Mouse (Mus musculus): ENCODE results near the gene Ing3.
A peak's percentile ranks its signal among the peaks of the same experiment; 100 is the strongest.

Gene Ing3

GRCm38 (mm10) chr6:21993070-21993469, 43.7 kb downstream of the Ing3 start:
- no peak for DNase-seq

DNA sequence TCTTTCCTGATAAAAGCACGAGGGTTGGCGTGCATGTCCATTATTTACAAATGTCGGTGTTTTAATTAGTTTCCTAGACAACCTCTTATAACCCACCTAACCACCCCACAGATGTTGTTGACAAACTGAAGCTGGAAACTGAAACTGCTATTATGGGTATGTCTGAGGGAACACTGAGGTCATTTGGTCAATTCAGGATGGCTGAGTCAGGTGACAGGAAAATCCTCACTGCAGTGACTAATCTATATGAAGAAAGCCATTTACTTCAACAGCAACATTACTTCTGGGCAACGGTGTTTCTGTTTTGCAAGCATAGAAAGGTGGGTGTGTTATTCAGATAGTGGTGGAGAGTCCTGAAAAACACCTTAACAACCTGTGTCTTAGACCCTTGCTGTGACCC, 48.8 kb downstream of the Ing3 start:
- no peak for DNase-seq

DNA sequence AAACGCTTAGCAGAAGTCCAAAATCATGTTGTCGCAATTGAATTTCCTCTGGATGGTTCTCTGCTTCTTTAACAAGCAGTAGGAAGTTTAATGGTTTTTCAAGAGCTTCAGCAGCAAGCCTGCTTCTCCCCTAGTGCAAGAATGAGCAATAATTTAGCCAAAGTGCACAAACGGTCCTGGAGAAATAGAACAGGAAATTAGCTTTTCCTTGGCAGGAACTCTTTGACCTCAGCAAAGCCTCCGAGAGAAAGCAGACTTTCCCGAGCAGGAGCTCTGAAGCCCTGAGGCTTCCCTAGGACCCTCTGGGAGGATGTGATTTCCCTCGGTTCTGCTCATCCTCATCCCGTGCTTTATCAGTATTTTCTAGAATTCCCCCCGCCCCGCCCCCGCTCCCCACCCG, 49.7 kb downstream of the Ing3 start:
- DNase-seq, result peak in 1 of 2 experiments; percentile 15

DNA sequence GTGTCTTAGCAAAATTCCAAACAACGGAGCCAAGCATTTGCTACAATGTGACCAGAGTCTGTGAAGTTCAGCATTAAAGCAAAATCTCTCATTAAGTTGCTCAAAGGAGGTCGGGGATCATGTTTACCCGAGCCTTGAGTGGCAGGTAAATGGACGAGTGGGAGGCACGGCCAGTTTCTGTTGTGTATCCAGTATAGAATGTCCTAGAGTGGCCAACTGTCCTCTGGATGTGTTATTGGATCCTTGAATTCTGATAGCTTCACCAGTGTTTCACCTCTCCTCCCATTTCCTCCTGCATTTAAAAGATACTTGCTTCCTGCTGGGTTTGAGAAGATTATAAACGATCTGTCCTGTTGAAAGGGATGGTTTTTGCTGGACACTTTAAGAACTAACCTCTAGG, 50.7 kb downstream of the Ing3 start:
- peak; percentile 25 to 55 for DNase-seq

GRCm38 (mm10) chr6:22000881-22001280, 51.5 kb downstream of the Ing3 start:
- DNase-seq, result no peak

GRCm38 (mm10) chr6:22001284-22001916, 52.0 kb downstream of the Ing3 start:
- peak; percentile 33 to 43 for DNase-seq

DNA sequence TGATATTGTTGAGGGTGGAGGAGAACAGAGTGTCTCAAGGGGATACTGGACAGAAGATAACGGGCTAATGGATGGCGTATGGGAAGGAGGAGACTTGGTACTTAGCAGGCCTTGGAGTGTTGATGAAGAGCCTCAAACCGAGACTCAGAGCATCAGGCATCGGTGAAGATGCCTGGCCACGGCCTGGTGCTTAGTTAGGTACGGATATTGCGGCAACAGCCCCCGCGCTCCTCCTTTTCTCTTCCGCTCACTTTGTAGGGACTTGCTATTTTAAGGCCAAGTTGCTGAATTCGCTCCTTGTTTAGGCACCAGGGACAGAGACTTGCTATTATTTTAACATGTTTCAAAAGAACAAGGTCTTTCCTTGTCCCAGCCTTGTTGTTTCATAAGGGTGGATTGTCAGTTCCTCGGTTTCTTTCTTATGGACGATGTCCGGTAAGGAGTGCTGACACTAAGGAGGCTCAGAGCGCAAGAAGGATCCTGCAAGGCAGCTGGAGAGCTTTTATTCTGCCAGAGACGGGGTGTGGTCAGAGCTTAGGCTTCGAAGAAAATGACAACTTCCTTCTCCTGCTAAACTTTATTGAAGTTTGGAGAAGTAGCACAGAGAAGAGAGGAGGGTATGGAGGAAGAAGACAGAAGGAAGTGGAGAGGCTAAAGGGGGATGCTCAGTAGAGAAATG, 53.3 kb downstream of the Ing3 start:
- DNase-seq, result peak; percentile 60 to 70

GRCm38 (mm10) chr6:22003200-22003587, 53.8 kb downstream of the Ing3 start:
- DNase-seq, result peak; percentile 81 to 85

GRCm38 (mm10) chr6:22003959-22004543, 54.7 kb downstream of the Ing3 start:
- DNase-seq, result no peak

DNA sequence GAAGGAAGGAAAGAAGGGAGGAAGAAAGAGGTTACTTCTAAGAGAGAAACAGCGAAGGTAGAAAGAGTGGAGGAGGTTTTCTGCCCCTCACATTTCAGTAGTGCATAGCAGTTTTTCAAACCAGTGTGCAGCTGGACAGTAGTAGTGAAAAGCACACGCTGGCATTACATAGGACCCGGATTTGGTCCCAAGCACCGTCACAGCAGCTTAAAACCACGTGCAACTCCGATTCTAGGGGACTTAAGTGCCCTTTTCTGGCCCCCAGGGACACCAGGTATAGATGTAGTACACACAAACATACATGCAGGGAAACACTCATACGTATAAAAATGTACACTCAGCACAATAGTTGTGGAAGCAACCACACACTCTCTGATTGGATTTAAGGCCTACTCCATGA, 59.0 kb downstream of the Ing3 start:
- DNase-seq, result no peak

DNA sequence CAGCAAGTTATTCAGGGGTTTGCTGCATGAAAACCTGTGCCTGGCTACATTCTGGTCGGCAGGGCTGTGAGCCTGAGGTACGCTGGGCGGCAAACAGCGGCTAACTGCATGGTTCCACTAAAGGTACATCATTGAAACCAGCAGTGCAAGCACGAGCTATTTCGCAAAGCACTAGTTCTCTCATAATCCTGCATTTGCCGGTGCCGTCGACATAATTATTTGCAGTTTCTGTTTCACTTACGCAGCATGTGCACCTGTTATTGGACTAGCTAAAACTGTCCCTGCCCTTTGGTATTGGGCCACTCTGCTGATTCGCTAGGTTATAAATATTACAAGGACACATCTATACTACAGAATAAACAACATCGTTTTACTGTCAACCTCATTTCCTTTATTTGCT, 60.9 kb downstream of the Ing3 start:
- DNase-seq, result no peak

DNA sequence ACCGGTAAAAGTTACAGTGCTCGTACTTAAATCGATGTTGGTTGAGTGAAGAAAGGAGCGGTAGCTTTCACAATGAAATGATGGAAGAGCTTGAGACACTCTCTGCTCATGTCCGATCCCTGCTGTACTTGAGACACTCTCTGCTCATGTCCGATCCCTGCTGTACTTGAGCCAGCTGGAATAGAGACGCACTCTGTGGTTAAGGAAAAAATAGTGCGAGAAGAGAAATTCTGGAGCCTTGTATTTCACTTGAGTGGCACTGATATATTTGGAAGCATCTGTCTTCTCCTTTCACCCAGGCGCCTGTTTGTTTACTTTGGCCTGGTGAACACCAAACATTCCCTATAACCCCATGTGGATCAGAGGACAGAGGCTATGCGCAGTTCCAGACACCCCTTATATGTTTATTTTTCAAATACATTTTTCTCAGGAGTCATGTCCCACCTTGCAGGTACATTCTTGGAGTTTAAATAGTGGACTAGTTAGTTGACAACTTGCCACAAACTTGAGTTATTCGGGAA, 61.5 kb downstream of the Ing3 start:
- DNase-seq, result no peak

DNA sequence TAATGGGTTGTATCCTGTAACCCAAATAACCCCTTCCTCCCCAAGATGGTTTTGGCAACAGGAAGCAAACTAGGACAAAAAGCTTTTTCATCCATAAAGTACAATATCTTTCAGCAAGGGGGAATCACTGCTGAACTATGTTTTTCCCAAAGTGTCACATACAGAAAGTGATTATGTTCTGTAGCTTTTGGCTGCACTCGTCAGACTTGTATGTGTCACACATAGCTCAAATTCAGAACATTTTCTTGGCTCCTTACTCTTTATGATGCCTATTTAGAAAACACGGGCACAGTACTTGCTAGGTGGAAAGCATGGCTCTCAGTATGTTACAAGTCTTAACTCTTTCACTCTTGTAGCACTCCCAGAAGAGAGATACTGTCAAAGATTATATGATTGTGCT, 62.2 kb downstream of the Ing3 start:
- no peak for DNase-seq

DNA sequence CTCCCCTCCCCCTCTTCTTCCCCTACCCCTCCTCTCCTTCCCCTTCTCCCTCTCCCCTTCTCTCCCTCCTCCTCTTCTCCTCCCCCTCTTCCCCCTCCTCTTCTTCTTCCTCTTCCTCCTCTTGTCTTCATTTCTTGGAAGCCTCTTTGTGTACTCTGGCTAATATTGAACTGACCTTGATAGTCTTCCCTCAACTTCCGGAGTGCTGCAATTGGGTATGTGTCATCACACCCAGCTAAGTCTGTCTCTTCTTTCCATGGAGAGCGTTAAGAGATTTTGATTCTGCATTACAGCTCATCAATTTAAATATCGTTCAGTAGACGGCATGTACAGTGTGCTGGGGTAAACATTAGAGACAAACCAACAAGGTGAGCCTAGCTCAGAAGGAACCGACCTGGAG, 62.7 kb downstream of the Ing3 start:
- no peak for DNase-seq

DNA sequence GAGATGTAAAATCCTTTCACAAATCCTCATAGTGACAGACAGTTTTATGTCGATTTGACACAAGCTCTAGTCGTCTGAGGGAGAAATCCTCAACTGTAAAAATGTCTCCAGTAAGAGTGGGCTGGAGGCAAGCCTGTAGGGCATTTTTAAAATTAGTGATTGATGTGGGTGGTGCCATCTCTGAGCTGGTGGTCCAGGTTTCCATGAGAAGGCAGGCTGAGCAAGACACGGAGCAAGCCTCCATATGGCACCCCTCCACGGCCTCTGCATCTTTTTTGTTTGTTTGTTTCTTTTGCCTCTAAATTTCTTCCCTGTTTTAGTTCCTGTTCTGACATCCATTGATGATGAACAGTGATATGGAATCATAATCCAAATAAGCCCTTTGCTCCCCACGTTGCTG, 63.1 kb downstream of the Ing3 start:
- no peak for DNase-seq

GRCm38 (mm10) chr6:22013394-22013793, 64.0 kb downstream of the Ing3 start:
- DNase-seq, result no peak

- DNase-seq, result no peak
These were observed 65.0 kb downstream of the Ing3 start for GRCm38 (mm10) chr6:22014291-22014911.

DNA sequence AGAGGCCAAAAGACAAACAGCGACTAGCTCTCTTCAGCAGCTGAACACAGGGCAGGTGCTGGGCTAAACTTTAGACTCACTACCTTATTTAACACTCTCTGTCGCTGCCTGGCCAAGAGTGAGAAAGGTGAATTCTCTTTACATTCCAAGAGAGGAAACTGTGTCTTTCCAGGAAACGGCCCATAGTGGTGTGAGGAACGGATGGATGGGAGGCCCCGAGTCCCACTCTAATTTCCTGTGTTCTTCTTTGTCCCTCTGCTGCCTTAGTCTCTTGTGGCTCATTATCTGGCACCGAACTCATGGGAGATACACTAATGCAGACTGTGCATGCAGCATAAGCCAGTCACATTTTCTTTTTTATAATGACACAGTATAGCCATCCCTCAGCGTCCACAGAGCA, 68.3 kb downstream of the Ing3 start:
- DNase-seq, result no peak

DNA sequence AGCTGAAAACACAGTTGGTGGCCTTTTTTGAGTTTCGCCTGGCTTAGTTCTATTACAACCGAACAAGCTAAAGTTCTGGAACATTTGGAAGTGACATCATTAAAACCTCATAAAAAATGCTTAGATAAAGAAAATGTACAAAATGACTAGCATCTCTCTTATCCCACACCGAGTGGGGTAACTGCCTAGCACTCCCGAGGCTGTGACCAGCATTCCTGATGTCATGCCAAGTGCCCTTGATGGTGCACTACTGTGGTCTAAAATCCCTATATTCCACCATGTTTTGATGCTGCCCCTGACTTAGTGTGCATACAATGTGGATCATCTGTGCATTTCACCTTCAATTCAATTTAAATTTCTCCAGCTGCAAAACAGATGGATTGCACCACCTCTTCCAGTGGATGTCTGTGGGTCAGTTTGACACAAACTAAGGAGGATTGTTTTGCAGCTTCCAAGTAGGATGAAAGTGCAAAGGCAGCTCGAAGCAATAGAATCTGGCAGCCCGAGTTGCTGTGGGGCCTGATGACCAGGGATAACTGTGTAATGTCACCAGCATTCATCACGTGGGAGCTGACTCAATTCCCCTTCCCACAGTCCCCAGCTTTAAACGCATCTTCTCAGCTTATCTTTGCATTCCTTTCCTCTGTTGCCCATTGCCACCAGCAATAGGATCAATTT, 69.5 kb downstream of the Ing3 start:
- DNase-seq, result no peak

DNA sequence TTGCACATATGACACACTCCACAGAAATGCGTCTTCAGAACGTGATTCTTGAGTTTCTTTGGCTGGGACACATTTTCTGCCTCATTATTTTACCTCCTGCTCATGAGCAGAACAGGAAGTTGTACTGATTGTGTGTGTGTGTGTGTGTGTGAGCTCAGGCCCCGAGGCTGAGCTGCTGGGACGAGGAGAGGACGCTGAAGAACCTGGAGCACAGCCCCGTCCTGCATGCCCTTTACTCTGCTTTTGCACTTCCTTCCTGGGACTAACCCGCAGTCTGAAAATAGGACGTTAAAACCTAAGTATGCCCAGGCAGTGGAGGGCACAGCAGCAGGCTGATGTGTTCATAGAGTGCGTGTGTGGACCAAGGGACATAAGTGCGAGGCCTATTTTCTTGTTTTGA, 70.3 kb downstream of the Ing3 start:
- DNase-seq, result peak in 1 of 2 experiments; percentile 30

DNA sequence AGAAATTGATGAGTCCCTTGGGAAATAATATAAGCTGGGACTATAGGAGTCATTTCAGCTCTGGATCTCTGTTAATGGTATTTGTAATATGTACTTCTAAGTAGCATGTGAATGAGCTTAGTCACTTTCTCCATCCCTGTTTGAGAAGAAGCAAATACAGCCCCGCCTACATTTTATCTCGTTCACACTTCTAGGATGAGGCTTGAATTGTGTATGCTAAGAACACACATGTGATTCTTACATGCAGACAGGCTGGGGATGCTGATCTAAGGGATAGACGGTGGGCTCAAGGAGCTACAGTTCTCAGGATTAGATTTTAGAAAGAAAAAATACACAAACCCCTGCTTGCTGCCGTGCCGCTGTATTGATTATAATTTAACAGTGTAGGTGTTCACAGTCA, 71.3 kb downstream of the Ing3 start:
- DNase-seq, result no peak

- DNase-seq, result no peak
These were observed 71.9 kb downstream of the Ing3 start for GRCm38 (mm10) chr6:22021315-22021714.

GRCm38 (mm10) chr6:22024168-22024567, 74.8 kb downstream of the Ing3 start:
- no peak for DNase-seq
